Mouse (Mus musculus): Measurements from ENCODE around the gene Nell2.

The Nell2 gene

DNA sequence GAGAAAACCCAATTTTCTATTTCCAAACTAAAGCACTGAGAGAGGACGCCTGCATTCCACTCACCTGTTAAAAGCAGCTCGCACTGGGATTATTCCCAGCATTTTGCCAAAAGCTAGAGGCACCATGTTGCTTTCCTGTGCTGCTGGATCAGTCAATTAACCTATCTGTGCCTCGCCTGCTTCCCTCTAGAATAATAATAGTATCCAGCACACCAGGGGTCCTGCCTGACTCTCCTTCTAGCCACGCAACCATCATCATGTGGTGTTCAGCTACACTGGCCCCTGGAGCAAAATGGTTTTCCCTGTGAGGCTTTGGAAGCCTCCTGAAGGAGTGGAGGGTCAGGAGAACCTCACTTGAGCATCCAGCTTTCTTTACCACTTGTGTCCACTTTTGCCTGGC is 397.0 kb downstream of the Nell2 start:
- DNase-seq (ENCODE audit: extremely low read depth, low read depth, low spot score), result no peak

- no peak for DNase-seq (ENCODE audit: extremely low read depth, low read depth, low spot score)
Observed at GRCm38 (mm10) chr15:95108626-95109025, 419.7 kb downstream of the Nell2 start.

GRCm38 (mm10) chr15:95107246-95107809 is 421.0 kb downstream of the Nell2 start:
- no peak for DNase-seq (ENCODE audit: extremely low read depth, low read depth, low spot score)

DNA sequence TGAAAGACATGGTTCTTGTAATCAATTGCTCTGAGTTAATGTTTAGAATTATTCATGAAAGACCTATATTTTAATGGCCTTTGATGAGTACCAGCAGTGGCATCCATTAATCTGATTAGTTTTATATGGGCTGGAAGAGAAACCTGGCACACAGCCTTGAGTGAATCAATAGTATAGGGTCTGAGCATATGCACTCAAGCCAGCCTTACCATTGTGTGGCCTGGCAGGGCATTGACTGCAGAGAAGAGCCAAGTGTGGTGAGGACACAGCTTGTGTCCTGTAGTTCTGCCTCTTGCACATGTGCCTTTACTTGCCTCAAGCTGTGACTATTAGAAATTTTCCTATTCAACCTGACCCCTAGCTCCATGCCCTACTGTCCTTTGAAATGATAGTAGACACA is 426.8 kb downstream of the Nell2 start:
- no peak for DNase-seq (ENCODE audit: extremely low read depth, low read depth, low spot score)

GRCm38 (mm10) chr15:95100133-95100532 is 428.2 kb downstream of the Nell2 start:
- no peak for DNase-seq (ENCODE audit: extremely low read depth, low read depth, low spot score)

- DNase-seq (ENCODE audit: extremely low read depth, low read depth, low spot score), result no peak
Observed at GRCm38 (mm10) chr15:95085962-95086361, 442.4 kb downstream of the Nell2 start.

GRCm38 (mm10) chr15:95081654-95082053 is 446.7 kb downstream of the Nell2 start:
- no peak for DNase-seq (ENCODE audit: extremely low read depth, low read depth, low spot score)

- no peak for DNase-seq (ENCODE audit: extremely low read depth, low read depth, low spot score)
Observed at GRCm38 (mm10) chr15:95075356-95075755, 453.0 kb downstream of the Nell2 start.

DNA sequence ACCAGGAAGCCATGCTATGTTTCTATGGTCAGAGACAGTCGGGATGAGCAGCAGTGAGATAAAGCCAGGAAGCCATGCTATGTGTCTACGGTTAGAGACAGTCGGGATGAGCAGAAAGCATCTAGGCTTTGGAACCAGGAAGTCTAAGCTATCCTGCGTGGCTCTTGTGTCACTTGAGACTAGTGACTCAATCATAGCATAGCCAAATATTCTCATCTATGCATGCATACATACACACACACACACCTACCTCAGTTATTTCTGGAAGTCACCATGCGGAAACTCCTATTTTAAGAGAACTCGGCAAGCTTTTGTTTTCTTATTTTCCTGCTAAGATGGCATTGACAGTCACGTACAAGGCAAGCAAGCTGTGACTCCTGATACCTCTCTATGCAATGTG is 457.5 kb downstream of the Nell2 start:
- DNase-seq (ENCODE audit: extremely low read depth, low read depth, low spot score), result no peak

GRCm38 (mm10) chr15:95068799-95069198 is 459.6 kb downstream of the Nell2 start:
- no peak for DNase-seq (ENCODE audit: extremely low read depth, low read depth, low spot score)

DNA sequence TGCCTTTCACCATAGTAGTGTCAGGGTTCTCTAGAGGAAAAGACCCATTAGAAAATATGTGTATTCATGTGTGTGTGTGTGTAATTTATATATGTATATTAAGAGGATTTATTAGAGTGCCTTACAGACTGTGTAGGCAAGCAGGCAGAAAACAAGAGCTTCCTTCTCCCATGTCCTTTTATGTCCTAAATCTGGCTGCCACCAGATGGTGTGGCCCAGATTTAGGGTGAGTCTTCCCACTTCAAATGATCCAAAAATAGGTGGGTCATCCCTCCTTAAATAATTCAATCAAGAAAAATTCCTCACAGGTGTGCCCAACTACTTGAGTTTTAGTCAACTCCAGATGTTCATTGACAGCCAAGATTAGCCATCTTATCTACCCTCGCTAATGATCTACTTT is 460.3 kb downstream of the Nell2 start:
- DNase-seq (ENCODE audit: extremely low read depth, low read depth, low spot score), result no peak

- DNase-seq (ENCODE audit: extremely low read depth, low read depth, low spot score), result no peak
Observed at GRCm38 (mm10) chr15:95055081-95055650, 473.2 kb downstream of the Nell2 start.

GRCm38 (mm10) chr15:95049171-95049729 is 479.1 kb downstream of the Nell2 start:
- DNase-seq (ENCODE audit: extremely low read depth, low read depth, low spot score), result no peak

- no peak for DNase-seq (ENCODE audit: extremely low read depth, low read depth, low spot score)
Observed at GRCm38 (mm10) chr15:95047486-95047885, 480.9 kb downstream of the Nell2 start.

DNA sequence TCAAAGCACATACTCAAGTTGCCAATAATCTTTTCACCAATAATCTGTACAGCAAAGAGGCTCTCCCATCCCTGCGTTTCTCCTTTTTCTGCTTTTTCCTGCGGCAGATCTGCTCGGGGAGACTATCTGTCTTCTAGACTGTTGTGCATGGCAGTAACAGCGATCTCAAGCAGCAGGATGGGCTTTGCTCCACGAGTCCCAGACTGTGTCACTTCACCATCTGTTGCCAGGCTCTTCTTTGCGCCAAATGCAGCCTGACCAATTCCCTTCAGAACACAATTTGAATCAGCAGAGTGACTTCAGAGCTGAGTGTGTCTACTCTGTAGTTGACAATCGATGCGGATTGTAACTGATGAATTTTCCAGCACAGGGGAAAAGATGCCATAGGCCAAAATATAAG is 484.3 kb downstream of the Nell2 start:
- no peak for DNase-seq (ENCODE audit: extremely low read depth, low read depth, low spot score)

GRCm38 (mm10) chr15:95042437-95042836 is 485.9 kb downstream of the Nell2 start:
- DNase-seq (ENCODE audit: extremely low read depth, low read depth, low spot score), result no peak

- DNase-seq (ENCODE audit: extremely low read depth, low read depth, low spot score), result no peak
Observed at GRCm38 (mm10) chr15:95029487-95029875, 498.9 kb downstream of the Nell2 start.

GRCm38 (mm10) chr15:95028862-95029486 is 499.4 kb downstream of the Nell2 start:
- DNase-seq (ENCODE audit: extremely low read depth, low read depth, low spot score), result no peak
